In the genomic region with DNA sequence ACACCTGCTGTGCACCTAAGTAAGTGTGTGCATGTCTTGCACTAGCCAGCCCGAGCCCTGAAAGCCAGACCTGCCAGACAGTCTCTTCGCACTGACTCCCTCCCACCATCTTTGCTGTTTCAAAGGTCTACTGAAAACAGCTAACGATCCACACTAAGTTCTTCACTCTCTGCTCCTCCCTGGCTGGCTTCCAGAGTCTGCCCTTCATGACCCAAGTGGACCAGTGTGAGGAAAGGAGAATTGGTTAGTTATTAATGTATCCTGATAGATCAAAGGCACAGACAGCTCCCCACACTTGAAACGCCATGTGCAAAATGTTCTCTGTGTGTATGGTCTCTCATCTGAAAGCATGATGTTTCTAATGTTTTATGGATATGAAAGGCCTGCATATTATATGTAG, we compare ENCODE assay signal across 30 mouse cellular contexts.
A peak's percentile ranks its signal among the peaks of the same experiment; 100 is the strongest.
DNase-seq lines count a peak whose midpoint lies in the region; ATAC-seq and TF ChIP-seq lines count a peak whose summit lies in the region.
"Had no signal": no experiment of that assay in that cellular context is flagged by ENCODE, and none has a peak within 500 bp of the region (broad histone marks: within the 10 kb centered on the region; RNA-seq: fewer than 3 reads in every experiment).

No protein-coding gene starts in this region.

- peak; percentile 85 for DNase-seq in liver, adult 2 months (ENCODE audit: extremely low read depth, low read depth, low spot score)
- no peak for DNase-seq in liver, embryonic 11.5 days (ENCODE audit: low spot score)
- peak; percentile 94 for DNase-seq in kidney, adult 2 months
- no peak for DNase-seq in kidney, postnatal 0 days (ENCODE audit: low spot score)
- peak; percentile 60 to 73 for DNase-seq in kidney, postnatal 4 days
- DNase-seq in thymus, postnatal 10 days (ENCODE audit: low spot score in 2 of 2): no peak
- DNase-seq in neural tube, embryonic 10.5 days (ENCODE audit: extremely low spot score, low spot score): no peak
- no peak for DNase-seq in cerebellum, adult 9-11 months
- DNase-seq: adrenal gland, postnatal 10 days; cerebellum, adult 11 months; cerebellum, adult 9-10 months; embryo, embryonic 11 days; gastrocnemius, postnatal 25 days; heart, adult 11 months; heart, postnatal 36 days; liver; lung, adult 18-20 months; lung, postnatal 4 days; midbrain, embryonic 14.5 days; right cerebral cortex, postnatal 25 days; spleen, adult 18-20 months; thymus, adult 2 months had no signal

- peaks cover 31% of the 10 kb centered on the region for H3K79me2 ChIP-seq in liver, adult 2 months (ENCODE audit: control insufficient read depth, insufficient read depth, low read length)

- H3K27me3 ChIP-seq in liver, adult 2 months (ENCODE audit: control insufficient read depth, insufficient read depth, low read length): no peaks in the 10 kb centered on the region
- H3K27me3 ChIP-seq in liver, embryonic 11.5 days (replicated peaks; ENCODE audit: control insufficient read depth, insufficient read depth, low read length): no peaks in the 10 kb centered on the region
- no peaks in the 10 kb centered on the region for H3K27me3 ChIP-seq in kidney, adult 2 months (replicated peaks; ENCODE audit: control insufficient read depth, insufficient read depth, low read length)
- H3K27me3 ChIP-seq in kidney, postnatal 0 days (ENCODE audit: insufficient read depth, low read length): no peaks in the 10 kb centered on the region
- H3K27me3 ChIP-seq: embryonic facial prominence, embryonic 12.5 days; hindbrain, embryonic 12.5 days; Patski had no signal

- H3K27ac ChIP-seq in liver, adult 2 months (replicated peaks; ENCODE audit: insufficient read depth, low read depth, low read length): no peak overlapping the region
- no peak overlapping the region for H3K27ac ChIP-seq in liver, embryonic 11.5 days (ENCODE audit: low read depth, low read length)
- no peak overlapping the region for H3K27ac ChIP-seq in kidney, adult 2 months (ENCODE audit: insufficient read depth, low read depth, low read length)
- no peak overlapping the region for H3K27ac ChIP-seq in kidney, postnatal 0 days
- H3K27ac ChIP-seq: embryonic facial prominence, embryonic 12.5 days; hindbrain, embryonic 12.5 days; hindbrain, postnatal 0 days; stomach, postnatal 0 days had no signal

- WGBS in liver, adult 2 months: 22% methylated on average over 4 of the region's 4 CpGs
- 80% methylated on average over 4 of the region's 4 CpGs for WGBS in liver, embryonic 11.5 days
- 50% methylated on average over 4 of the region's 4 CpGs for WGBS in kidney, adult 2 months
- WGBS in kidney, postnatal 0 days: 54% methylated on average over 4 of the region's 4 CpGs

- no peak for TF ChIP-seq POLR2A in liver, adult 2 months (IDR thresholded peaks at IDR 0.05; ENCODE audit: extremely low read depth, insufficient read depth, low read length)
- no peak for TF ChIP-seq POLR2A in kidney, adult 2 months (IDR thresholded peaks at IDR 0.05; ENCODE audit: low read depth, low read length)

- H3K9me3 ChIP-seq in liver, embryonic 11.5 days (ENCODE audit: control insufficient read depth, low read length): no peaks in the 10 kb centered on the region
- no peaks in the 10 kb centered on the region for H3K9me3 ChIP-seq in kidney, postnatal 0 days (replicated peaks; ENCODE audit: low read length)
- H3K9me3 ChIP-seq: embryonic facial prominence, embryonic 12.5 days; hindbrain, embryonic 12.5 days had no signal

- no peak overlapping the region for H3K9ac ChIP-seq in liver, adult 2 months (ENCODE audit: low read depth, low read length)
- H3K9ac ChIP-seq in liver, embryonic 11.5 days (ENCODE audit: low read depth, low read length): no peak overlapping the region
- no peak overlapping the region for H3K9ac ChIP-seq in kidney, postnatal 0 days (ENCODE audit: low read depth, low read length)
- H3K9ac ChIP-seq: embryonic facial prominence, embryonic 12.5 days; hindbrain, embryonic 12.5 days had no signal

- no peak overlapping the region for H3K4me2 ChIP-seq in liver, embryonic 11.5 days
- H3K4me2 ChIP-seq in kidney, postnatal 0 days (ENCODE audit: low read length): no peak overlapping the region
- H3K4me2 ChIP-seq: embryonic facial prominence, embryonic 12.5 days; heart, embryonic 11.5 days; hindbrain, embryonic 12.5 days had no signal

- peaks cover 10% of the 10 kb centered on the region for H3K4me1 ChIP-seq in liver, adult 2 months (ENCODE audit: control insufficient read depth, insufficient read depth, low read length)
- no peaks in the 10 kb centered on the region; the same call in none of the 2 replicates for H3K4me1 ChIP-seq in liver, embryonic 11.5 days (replicated peaks; ENCODE audit: control insufficient read depth, insufficient read depth, low read length)
- peaks cover 7% of the 10 kb centered on the region; the same call in 1 of the 2 replicates for H3K4me1 ChIP-seq in kidney, adult 2 months (ENCODE audit: control insufficient read depth, insufficient read depth, low read length)
- H3K4me1 ChIP-seq in kidney, postnatal 0 days (replicated peaks; ENCODE audit: insufficient read depth, low read length): 0 out of 2 replicates have a peak, but pooled peaks cover 4% of the 10 kb centered on the region
- H3K4me1 ChIP-seq: embryonic facial prominence, embryonic 12.5 days; hindbrain, embryonic 12.5 days had no signal

- no peaks in the 10 kb centered on the region for H3K36me3 ChIP-seq in liver, adult 2 months (ENCODE audit: control insufficient read depth, insufficient read depth, low read length)
- no peaks in the 10 kb centered on the region for H3K36me3 ChIP-seq in liver, embryonic 11.5 days (ENCODE audit: control insufficient read depth, insufficient read depth, low read length)
- H3K36me3 ChIP-seq in kidney, adult 2 months (ENCODE audit: control insufficient read depth, insufficient read depth, low read length): no peaks in the 10 kb centered on the region
- H3K36me3 ChIP-seq in kidney, postnatal 0 days (ENCODE audit: insufficient read depth, low read length): 0 out of 2 replicates have a peak, but pooled peaks cover 2% of the 10 kb centered on the region
- H3K36me3 ChIP-seq: hindbrain, embryonic 12.5 days had no signal

- no peak for ATAC-seq in liver, embryonic 11.5 days (replicated peaks; ENCODE audit: low FRiP score)
- peak; percentile 63 for ATAC-seq in kidney, postnatal 0 days (replicated peaks; ENCODE audit: low FRiP score, low read depth)
- ATAC-seq: forebrain, embryonic 14.5 days; hindbrain, postnatal 0 days; intestine, postnatal 0 days; Patski had no signal

- TF ChIP-seq CTCF in liver, adult 2 months (IDR thresholded peaks at IDR 0.05; ENCODE audit: low read depth, low read length): no peak
- no peak for TF ChIP-seq CTCF in kidney, adult 2 months (conservative IDR thresholded peaks at IDR 0.05; ENCODE audit: insufficient read depth, insufficient read length, low read depth, low read length)
- TF ChIP-seq CTCF in kidney, postnatal 0 days (IDR thresholded peaks at IDR 0.05; ENCODE audit: low read depth): no peak

- H3K4me3 ChIP-seq in liver, adult 2 months (ENCODE audit: insufficient read depth, low read depth, low read length): no peak overlapping the region
- no peak overlapping the region for H3K4me3 ChIP-seq in liver, embryonic 11.5 days (ENCODE audit: low read depth, low read length)
- no peak overlapping the region for H3K4me3 ChIP-seq in kidney, adult 2 months (ENCODE audit: insufficient read depth, low read depth, low read length)
- no peak overlapping the region for H3K4me3 ChIP-seq in kidney, postnatal 0 days (replicated peaks; ENCODE audit: low read depth, low read length)
- H3K4me3 ChIP-seq: embryonic facial prominence, embryonic 12.5 days; hindbrain, embryonic 12.5 days had no signal

Comparison
In these comparisons a context has a peak if more than half of its experiments do, and no peak if none do; other contexts are left out.
1. DNase-seq: peak in liver, adult 2 months (single experiment), kidney, adult 2 months (single experiment) and kidney, postnatal 4 days (2 of 2); none in liver, embryonic 11.5 days (single experiment), kidney, postnatal 0 days (single experiment), thymus, postnatal 10 days (0 of 2), neural tube, embryonic 10.5 days (single experiment) and cerebellum, adult 9-11 months (single experiment).